Mouse (Mus musculus) forebrain, embryonic 13.5 days (tissue): ENCODE data around the gene D13Ertd608e. TPM values are rescaled to one million over a fixed set of nuclear protein-coding genes. Genes with fewer than 3 reads are reported as not detected.
A peak's percentile ranks its signal among the peaks of the same experiment; 100 is the strongest.
"Not testable (repeated sequence)": the region's sequence is repeated elsewhere in the genome, so short reads cannot be mapped to it uniquely, and the experiment has no call there.

Experiments used
- ATAC-seq: fragments of 200-750 bp; cut with Nextera tagmentation; 2 replicates; pipeline ENCODE4 v1.8.0; 2017
- H3K27ac ChIP-seq: fragments of 300-500 bp; sonication (generic); 2 replicates; pipeline ENCODE4 v1.5.1; 2015; ENCODE audit warnings: inconsistent platforms, mild to moderate bottlenecking, moderate library complexity
- H3K27me3 ChIP-seq: fragments of 300-500 bp; sonication (generic); 2 replicates; pipeline ENCODE4 v1.6.1; 2015; ENCODE audit warnings: mild to moderate bottlenecking, inconsistent platforms
- H3K36me3 ChIP-seq: fragments of 300-500 bp; sonication (generic); 2 replicates; pipeline ENCODE4 v1.6.1; 2015; ENCODE audit warnings: mild to moderate bottlenecking, inconsistent platforms; ENCODE audit not compliant: poor library complexity, severe bottlenecking
- H3K4me1 ChIP-seq: fragments of 300-500 bp; sonication (generic); 2 replicates; pipeline ENCODE4 v1.6.1; 2015; ENCODE audit warnings: inconsistent platforms
- H3K4me2 ChIP-seq: fragments of 300-500 bp; sonication (generic); 2 replicates; pipeline ENCODE4 v1.6.1; 2015; ENCODE audit warnings: inconsistent platforms, mild to moderate bottlenecking, moderate library complexity
- H3K4me3 ChIP-seq: fragments of 300-500 bp; sonication (generic); 2 replicates; pipeline ENCODE4 v1.5.1; 2015; ENCODE audit warnings: mild to moderate bottlenecking, inconsistent platforms
- H3K9ac ChIP-seq: fragments of 300-500 bp; sonication (generic); 2 replicates; pipeline ENCODE4 v1.6.1; 2015; ENCODE audit warnings: mild to moderate bottlenecking, inconsistent platforms
- H3K9me3 ChIP-seq: fragments of 300-500 bp; sonication (generic); replicated peaks from 2 replicates; pipeline ENCODE4 v1.6.1; 2016; ENCODE audit warnings: inconsistent platforms
- WGBS: fragments of 180-500 bp; shearing (Covaris S2); methylation state at CpG from one replicate; pipeline ENCODE4 v1.1.7; 2015; 5-methylcytosine and 5-hydroxymethylcytosine counted together
- polyA plus RNA-seq: library from polyadenylated mRNA; unstranded; fragments of >200 nt; fragmentation: Nextera tagmentation; extraction: Ambion mirVana; gene quantifications from 2 replicates; pipeline ENCODE4 v1.2.1, GENCODE M21; 2015

Gene D13Ertd608e
- polyA plus RNA-seq = not detected in 2 replicates

- ATAC-seq = peak; percentile 64
- not testable (repeated sequence) for H3K9me3 ChIP-seq, H3K27me3 ChIP-seq, H3K4me1 ChIP-seq, H3K36me3 ChIP-seq, H3K9ac ChIP-seq, H3K27ac ChIP-seq
- Histone ChIP-seq H3K4me2 (peak within 1 kb of the TSS; percentile 53), H3K4me3 (peak within 1 kb of the TSS; percentile 29)
- 17% methylated on average over 19 of the region's 25 CpGs for WGBS
These were observed at the start of gene D13Ertd608e for GRCm38 (mm10) chr13:119835320-119836056. Gene D13Ertd608e (plus strand): TSS chr13:119836006.

- under 1% methylated on average over 59 of the region's 66 CpGs for WGBS
- Histone ChIP-seq H3K4me1 (peaks cover 24% of the 10 kb centered on the region), H3K27ac (peak overlapping the region; percentile 97), H3K4me2 (peak overlapping the region; percentile 68), H3K4me3 (peak overlapping the region; percentile 83), H3K36me3 (peaks cover 26% of the 10 kb centered on the region), H3K27me3 (no peaks in the 10 kb centered on the region), H3K9ac (peak overlapping the region; percentile 94), H3K9me3 (no peaks in the 10 kb centered on the region)
- ATAC-seq = peak; percentile 69
These were observed 45.7 kb upstream of the D13Ertd608e start for GRCm38 (mm10) chr13:119789851-119790717.

DNA sequence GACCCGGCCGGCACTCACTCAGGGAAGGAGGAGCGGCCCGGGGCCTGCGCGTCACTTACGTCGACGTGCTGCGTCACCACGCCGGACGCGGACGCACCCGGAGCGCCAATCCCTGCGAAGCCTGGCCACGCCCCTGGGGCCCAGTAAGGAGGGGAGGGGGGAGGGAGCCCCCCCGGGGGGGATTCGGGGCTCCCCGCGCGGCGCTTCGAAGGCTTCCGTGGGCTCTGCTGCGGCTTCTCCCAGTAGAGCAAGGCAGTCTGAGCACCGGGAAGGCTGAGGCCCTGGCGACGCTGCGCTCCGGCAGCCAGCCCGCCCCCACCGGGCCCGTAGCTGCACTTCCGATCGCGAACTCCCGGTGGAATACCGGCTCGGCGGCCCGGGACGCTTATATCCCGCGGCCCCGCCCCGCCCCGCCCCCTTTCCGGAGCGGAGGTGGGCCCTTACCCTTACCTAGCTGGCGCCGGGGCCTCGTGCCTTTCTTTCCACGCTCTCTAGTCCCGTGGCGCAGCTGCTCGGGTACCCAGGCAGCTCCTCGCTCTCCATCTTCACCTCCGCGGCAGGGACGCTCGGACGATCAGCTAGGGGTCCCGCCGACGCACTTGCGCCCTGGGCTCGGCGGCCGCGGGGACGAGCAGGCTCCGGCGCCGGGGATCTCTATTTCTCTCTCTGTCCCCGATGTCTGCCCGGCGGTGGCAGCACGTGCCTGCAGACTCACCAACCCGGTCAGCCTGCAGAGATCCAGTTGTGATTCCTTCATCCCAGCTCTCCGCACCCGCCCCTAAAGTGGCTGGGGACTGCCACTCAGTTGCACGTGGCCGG lies 44.8 kb upstream of the D13Ertd608e start, which contains the start of gene Zfp131:
TSS of gene Zfp131 (minus strand) at position 129 of the 819 bp plus-strand sequence.
- H3K27ac ChIP-seq = peak within 1 kb of the TSS; percentile 97
- H3K4me2 ChIP-seq = peak within 1 kb of the TSS; percentile 72
- peaks cover 24% of the 10 kb centered on the region for H3K4me1 ChIP-seq
- H3K4me3 ChIP-seq = peak within 1 kb of the TSS; percentile 83
- no peaks in the 10 kb centered on the region for H3K27me3 ChIP-seq
- H3K9ac ChIP-seq = peak within 1 kb of the TSS; percentile 94
- H3K36me3 ChIP-seq = peaks cover 20% of the 10 kb centered on the region
- H3K9me3 ChIP-seq = no peaks in the 10 kb centered on the region
- WGBS = under 1% methylated on average over 26 of the region's 86 CpGs
- ATAC-seq = peak; percentile 97

GRCm38 (mm10) chr13:119791580-119792135 lies 44.1 kb upstream of the D13Ertd608e start:
- WGBS = 3% methylated on average over 18 of the region's 18 CpGs
- peak overlapping the region; percentile 97 for H3K27ac ChIP-seq
- H3K36me3 ChIP-seq = peaks cover 18% of the 10 kb centered on the region
- peak overlapping the region; percentile 83 for H3K4me3 ChIP-seq
- H3K4me1 ChIP-seq = peaks cover 23% of the 10 kb centered on the region
- ATAC-seq = no peak
- peak overlapping the region; percentile 72 for H3K4me2 ChIP-seq
- peak overlapping the region; percentile 94 for H3K9ac ChIP-seq
- no peaks in the 10 kb centered on the region for H3K27me3 ChIP-seq
- H3K9me3 ChIP-seq = no peaks in the 10 kb centered on the region

DNA sequence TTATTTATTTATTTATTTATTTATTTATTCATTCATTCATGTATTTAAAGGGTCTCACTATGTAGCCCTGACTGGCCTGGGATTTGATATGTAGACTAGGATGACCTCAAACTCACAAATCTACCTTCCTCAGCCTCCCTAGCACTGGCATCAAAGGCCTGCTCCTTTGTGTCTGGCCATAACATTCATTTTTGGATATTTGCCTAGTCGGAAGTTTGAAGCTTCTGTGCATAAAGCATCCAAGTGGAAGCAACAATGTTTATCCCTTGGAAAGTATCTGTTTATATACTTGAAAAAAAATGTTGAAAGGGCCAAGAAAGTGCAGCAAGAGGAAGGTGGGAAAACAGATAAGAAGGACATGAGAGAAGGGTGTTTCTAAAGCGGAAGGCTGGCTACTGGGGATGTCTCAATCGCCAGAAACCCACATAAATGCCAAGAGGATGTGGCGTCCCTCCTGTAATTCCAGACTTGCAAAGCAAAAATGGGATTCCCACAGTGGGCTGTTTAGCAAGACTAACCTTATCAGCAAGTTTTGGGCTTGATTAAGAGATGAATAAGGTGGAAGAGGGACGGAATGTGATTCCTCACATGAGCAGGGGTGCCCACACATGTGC lies 42.9 kb upstream of the D13Ertd608e start:
- Histone ChIP-seq H3K4me1 (peaks cover 21% of the 10 kb centered on the region), H3K36me3 (peaks cover 8% of the 10 kb centered on the region), H3K9me3 (no peaks in the 10 kb centered on the region), H3K4me2 (no peak overlapping the region), H3K4me3 (no peak overlapping the region), H3K9ac (no peak overlapping the region), H3K27me3 (no peaks in the 10 kb centered on the region), H3K27ac (no peak overlapping the region)
- WGBS = 83% methylated on average over 5 of the region's 5 CpGs
- ATAC-seq = no peak

GRCm38 (mm10) chr13:119797656-119798055 lies 38.1 kb upstream of the D13Ertd608e start:
- no peak overlapping the region for H3K9ac ChIP-seq
- H3K4me3 ChIP-seq = no peak overlapping the region
- no peaks in the 10 kb centered on the region for H3K36me3 ChIP-seq
- ATAC-seq = no peak
- H3K27ac ChIP-seq = no peak overlapping the region
- H3K9me3 ChIP-seq = no peaks in the 10 kb centered on the region
- WGBS = 68% methylated on average over 4 of the region's 4 CpGs
- no peak overlapping the region for H3K4me2 ChIP-seq
- H3K4me1 ChIP-seq = no peaks in the 10 kb centered on the region
- no peaks in the 10 kb centered on the region for H3K27me3 ChIP-seq

GRCm38 (mm10) chr13:119808937-119809336 lies 26.9 kb upstream of the D13Ertd608e start:
- no peak for ATAC-seq
- Histone ChIP-seq H3K4me2 (no peak overlapping the region), H3K9me3 (no peaks in the 10 kb centered on the region), H3K9ac (no peak overlapping the region), H3K4me1 (no peaks in the 10 kb centered on the region), H3K36me3 (no peaks in the 10 kb centered on the region), H3K4me3 (no peak overlapping the region), H3K27ac (no peak overlapping the region), H3K27me3 (no peaks in the 10 kb centered on the region)
- 75% methylated on average over 2 of the region's 2 CpGs for WGBS

DNA sequence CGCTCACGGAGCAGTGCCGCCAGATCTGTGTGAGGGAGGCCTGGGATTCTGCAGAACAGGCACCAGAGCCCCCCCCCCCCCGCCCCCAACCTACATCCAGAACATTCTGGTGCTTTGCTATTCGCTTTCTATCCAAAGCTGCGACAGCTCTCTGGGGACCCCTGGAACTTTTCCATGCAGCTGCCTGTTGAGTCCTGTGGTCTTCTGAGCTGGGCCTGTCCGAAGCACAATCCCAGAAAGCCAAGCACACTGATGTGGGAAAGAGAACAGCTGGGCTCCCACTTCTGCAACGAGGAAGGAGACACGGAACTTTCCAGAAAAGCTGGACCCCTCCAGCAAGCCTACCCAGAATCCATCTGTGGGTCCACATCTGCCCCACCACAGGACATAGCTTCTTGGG lies 25.8 kb upstream of the D13Ertd608e start:
- no peak for ATAC-seq
- H3K4me3 ChIP-seq = no peak overlapping the region
- H3K9ac ChIP-seq = no peak overlapping the region
- H3K27me3 ChIP-seq = no peaks in the 10 kb centered on the region
- H3K9me3 ChIP-seq = no peaks in the 10 kb centered on the region
- WGBS = 91% methylated on average over 9 of the region's 9 CpGs
- H3K4me2 ChIP-seq = no peak overlapping the region
- H3K27ac ChIP-seq = no peak overlapping the region
- no peaks in the 10 kb centered on the region for H3K4me1 ChIP-seq
- no peaks in the 10 kb centered on the region for H3K36me3 ChIP-seq

DNA sequence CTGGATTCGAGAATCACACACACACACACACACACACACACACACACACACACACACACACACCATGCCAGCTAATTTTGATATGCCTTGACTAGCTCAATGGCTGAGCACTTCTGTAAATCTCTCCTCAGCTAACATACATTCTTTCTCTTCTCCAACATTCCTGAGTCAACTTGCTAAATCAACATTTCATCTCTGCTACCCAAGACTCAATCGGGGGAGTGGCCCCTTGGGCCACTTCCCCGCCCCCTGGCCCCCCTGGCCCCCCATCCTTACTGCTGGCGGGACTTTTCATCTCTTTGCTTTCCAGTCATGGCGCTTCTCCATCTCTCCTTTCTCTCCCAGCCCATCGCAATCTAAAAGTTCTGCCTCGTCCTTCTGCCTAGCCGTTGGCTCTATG lies 19.0 kb upstream of the D13Ertd608e start:
- 66% methylated on average over 8 of the region's 8 CpGs for WGBS
- Histone ChIP-seq H3K27ac (no peak overlapping the region), H3K27me3 (no peaks in the 10 kb centered on the region), H3K9ac (no peak overlapping the region), H3K9me3 (no peaks in the 10 kb centered on the region), H3K4me1 (0 out of 2 replicates have a peak, but pooled peaks cover 5% of the 10 kb centered on the region), H3K4me2 (no peak overlapping the region), H3K36me3 (no peaks in the 10 kb centered on the region), H3K4me3 (no peak overlapping the region)
- no peak for ATAC-seq

GRCm38 (mm10) chr13:119817579-119818206 lies 18.1 kb upstream of the D13Ertd608e start:
- no peak overlapping the region for H3K9ac ChIP-seq
- WGBS = 12% methylated on average over 2 of the region's 2 CpGs
- H3K4me3 ChIP-seq = no peak overlapping the region
- no peaks in the 10 kb centered on the region for H3K27me3 ChIP-seq
- 0 out of 2 replicates have a peak, but pooled peaks cover 5% of the 10 kb centered on the region for H3K4me1 ChIP-seq
- H3K36me3 ChIP-seq = no peaks in the 10 kb centered on the region
- H3K4me2 ChIP-seq = no peak overlapping the region
- ATAC-seq = no peak
- H3K27ac ChIP-seq = no peak overlapping the region
- H3K9me3 ChIP-seq = no peaks in the 10 kb centered on the region

DNA sequence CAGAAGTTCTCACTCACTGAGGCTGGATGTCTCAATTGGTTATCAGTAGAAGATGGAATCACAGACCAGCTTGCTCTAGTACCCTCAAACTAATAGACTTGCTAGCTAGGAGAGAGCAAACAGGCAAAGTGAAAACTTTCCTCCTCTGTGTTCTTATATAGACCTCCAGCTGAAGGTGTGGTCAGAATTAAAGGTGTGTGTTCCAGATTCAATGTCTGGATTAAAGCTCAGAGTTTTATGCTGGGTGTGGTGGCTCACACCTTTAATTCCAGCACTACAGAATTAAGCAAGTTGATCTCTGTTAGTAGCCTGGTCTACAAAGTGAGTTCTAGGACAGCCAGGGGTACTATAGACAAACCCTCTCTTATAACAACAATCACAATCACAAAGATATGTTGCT lies 5.7 kb upstream of the D13Ertd608e start, which contains the start of gene AF067063:
TSS of gene AF067063 (minus strand) at position 101 of the 400 bp plus-strand sequence.
- not testable (repeated sequence) for H3K4me1 ChIP-seq, ATAC-seq, H3K4me2 ChIP-seq, H3K36me3 ChIP-seq, H3K27ac ChIP-seq, H3K9ac ChIP-seq, H3K9me3 ChIP-seq, H3K4me3 ChIP-seq, H3K27me3 ChIP-seq
